Mouse (Mus musculus) brain, embryonic 18.5 days (tissue): Measurements from ENCODE around the gene Psors1c2.

Source experiments
- DNase-seq: peaks from one replicate; pipeline ENCODE4 v3.0.0-alpha.2; 2012; ENCODE audit warnings: low read depth, low spot score

Gene Psors1c2

DNA sequence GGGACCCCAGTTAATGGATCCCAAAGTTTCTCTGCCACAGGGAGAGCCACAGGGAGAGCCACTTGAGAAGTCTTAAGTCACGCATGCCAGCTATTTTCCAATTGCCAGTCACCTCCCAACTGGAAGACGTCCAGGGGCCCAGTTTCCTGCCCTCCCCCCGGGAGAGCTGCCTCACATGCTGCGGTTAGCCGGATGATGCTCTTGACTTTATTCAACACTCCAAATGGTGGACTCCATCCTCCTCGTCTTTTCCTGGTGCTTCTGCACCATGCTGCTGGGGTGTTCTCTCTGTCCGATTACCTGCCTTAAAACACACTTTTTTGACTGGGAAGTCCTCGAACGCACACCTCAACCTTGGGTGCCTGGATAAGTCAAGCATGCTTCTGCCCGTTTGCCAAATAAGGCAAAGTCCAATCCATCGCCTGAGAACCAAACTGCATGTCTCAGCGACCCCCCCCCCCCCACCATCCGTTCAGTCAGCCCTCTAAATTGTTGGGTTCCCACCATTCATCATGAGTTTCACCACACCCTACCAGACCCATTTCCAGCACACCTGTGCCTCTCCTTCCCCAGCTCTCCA lies 23.3 kb downstream of the Psors1c2 start:
- DNase-seq, result no peak

DNA sequence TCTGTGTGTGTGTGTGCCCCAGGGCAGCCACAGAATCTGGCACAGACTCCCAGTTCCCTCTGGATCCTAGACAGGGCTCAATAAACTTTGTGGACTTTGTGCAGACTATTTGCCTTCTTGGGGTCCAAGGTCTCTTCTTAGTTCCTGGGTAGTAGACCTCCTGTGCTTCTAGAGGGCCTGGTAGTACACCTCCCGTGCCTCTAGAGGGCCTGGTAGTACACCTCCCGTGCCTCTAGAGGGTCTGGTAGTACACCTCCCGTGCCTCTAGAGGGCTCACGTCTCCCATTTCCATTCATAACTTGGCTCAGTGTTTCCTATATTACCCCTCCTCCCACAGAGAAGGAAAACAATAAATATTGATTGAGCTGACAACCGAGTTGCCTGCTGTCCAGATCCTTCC lies 23.8 kb downstream of the Psors1c2 start:
- no peak for DNase-seq

- DNase-seq, result no peak
Measured at GRCm38 (mm10) chr17:35557351-35557750, 24.4 kb downstream of the Psors1c2 start.

DNA sequence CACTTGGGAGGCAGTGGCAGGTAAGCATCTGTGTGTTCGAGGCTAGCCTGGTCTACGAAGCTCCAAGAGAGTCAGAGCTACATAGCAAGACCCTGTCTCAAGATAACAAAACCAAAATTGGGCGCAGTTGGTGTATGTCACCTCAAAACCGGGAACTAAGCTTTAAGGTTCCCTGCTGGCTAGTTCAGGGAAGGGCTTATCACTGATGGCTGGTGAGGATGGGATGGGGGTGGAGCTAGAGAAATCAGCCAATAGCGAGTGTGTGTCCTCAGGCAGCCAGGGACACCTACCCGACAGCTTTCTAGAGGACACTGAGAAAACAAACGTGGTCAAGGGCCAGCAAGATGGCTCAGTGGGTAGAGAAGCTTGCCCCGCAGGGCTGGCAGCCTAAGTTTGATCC lies 25.2 kb downstream of the Psors1c2 start:
- no peak for DNase-seq

- DNase-seq, result no peak
Measured at GRCm38 (mm10) chr17:35567150-35567549, 34.1 kb downstream of the Psors1c2 start, which contains the start of gene 2300002M23Rik. 2300002M23Rik (plus strand) TSS chr17:35567450.

DNA sequence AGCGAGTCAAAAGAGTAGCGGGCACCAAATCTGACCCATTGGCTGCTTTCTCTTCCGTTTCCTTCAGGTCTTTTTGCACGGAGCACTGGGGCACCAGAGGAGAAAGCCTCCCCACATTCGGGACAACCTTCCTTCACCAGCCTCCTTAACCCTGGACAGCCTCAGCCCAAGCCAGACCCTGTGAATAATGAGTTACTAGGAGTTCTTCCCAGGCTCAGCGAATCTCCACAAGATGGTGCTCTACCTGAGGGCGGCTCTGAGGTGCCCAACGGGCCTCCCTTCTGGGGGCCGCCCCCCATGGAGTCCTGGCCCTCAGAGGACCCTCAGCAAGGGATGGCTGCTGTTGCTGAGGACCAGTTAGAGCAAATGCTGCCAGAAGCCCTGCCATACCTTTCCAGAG lies 34.8 kb downstream of the Psors1c2 start:
- no peak for DNase-seq

GRCm38 (mm10) chr17:35569091-35569944 lies 36.3 kb downstream of the Psors1c2 start:
- no peak for DNase-seq

DNA sequence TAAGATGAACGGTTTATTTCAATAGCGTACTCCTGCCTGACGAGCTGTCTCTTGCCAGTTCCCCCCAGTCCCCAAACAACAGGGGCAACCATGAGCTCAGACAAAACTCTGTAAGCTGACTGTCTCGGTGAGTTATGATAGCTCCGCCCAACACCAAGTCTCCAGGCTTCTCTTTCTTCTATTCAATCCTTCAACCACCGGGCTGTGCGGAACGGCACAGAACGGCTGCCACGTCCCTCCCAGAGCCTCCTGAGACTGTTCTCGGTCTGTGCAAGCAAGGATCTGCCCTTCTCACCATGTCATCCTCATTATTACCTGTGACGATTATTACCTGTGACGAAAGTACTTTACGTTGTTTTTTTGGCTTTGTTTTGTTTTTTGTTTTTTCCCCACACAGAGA lies 37.8 kb downstream of the Psors1c2 start:
- DNase-seq, result no peak

GRCm38 (mm10) chr17:35571477-35571876 lies 38.5 kb downstream of the Psors1c2 start:
- no peak for DNase-seq

DNA sequence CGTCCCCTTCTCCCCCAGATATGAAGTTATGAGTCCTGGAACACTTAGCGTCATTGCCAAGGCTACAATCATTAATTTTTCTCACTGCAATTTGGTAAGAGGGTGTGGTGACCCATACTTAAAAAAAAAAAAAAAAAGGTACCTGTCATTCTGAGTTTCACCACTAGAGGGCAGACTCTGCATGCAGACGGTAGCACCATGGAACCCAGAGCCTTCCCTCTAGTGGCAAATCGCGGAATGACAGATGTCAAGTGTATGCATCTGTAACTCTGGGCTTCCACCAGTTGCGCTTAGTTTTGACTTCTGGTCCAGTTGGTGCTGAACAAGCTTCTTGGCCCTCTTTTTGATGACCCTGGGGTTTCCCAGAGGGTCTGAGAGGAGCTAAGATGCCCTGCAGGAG lies 45.2 kb downstream of the Psors1c2 start:
- DNase-seq, result no peak

DNA sequence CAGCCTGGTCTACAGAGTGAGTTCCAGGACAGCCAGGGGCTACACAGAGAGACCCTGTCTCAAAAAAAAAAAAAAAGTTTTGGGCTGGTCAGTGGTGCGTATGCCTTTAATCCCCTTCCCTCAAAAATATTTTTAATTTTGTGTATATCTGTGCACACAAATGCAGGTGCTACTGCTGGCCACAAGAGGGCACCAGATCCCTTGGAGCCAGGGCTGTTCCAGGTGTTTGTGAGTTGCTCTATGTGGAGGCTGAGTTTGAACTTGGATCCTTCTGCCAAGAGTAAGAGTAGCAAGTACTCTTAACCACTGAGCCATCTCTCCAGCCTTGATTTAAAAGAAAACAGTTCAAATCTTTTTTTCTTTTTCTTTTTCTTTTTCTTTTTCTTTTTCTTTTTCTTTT lies 49.9 kb downstream of the Psors1c2 start:
- DNase-seq, result no peak
